Mouse (Mus musculus): ENCODE measurements around the gene Micall2.

DNA sequence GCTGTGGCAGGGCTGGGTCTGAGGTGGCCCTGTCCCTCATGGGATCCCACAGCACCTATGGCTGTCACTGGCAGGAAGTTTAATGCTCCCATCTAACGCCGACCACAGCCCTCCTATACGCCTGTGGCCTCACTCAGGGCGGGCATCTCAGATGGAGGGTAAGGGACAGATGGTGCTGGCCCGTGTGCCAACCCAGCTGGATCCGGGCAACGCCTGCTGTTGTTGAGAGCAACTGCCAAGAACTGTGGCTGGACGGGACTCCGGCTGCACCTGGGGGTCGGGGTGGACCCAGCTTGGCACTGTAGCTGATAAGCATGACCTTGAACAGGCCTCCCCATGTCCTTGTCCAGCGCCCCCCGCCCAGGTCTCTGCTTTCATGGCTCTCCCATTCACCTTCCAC is 47.8 kb downstream of the Micall2 start:
- TF ChIP-seq POLR2A (IDR thresholded peaks at IDR 0.05; ENCODE audit: extremely low read depth, insufficient read depth, low read length) (no peak), CTCF (IDR thresholded peaks at IDR 0.05; ENCODE audit: low read depth, low read length) (no peak)
